Mouse (Mus musculus): ENCODE measurements around the gene Dpf3. TPM values are rescaled to one million over a fixed set of nuclear protein-coding genes. Genes with fewer than 3 reads are reported as not detected.
A peak's percentile ranks its signal among the peaks of the same experiment; 100 is the strongest.

Gene Dpf3
- 4.0 TPM in 2 replicates for polyA plus RNA-seq (2012; rRNA removed)

GRCm38 (mm10) chr12:83487476-83487991 is at the start of gene Dpf3:
Gene Dpf3, minus strand, starts transcription at chr12:83487716.
- Histone ChIP-seq H3K4me3 (ENCODE audit: insufficient read depth, low read depth, low read length) (peak within 1 kb of the TSS; percentile 66), H3K27me3 (replicated peaks; ENCODE audit: control insufficient read depth, insufficient read depth, low read length) (no peaks in the 10 kb centered on the region), H3K27ac (ENCODE audit: insufficient read depth, low read depth, low read length) (peak within 1 kb of the TSS; percentile 36), H3K36me3 (ENCODE audit: control insufficient read depth, insufficient read depth, low read length) (no peaks in the 10 kb centered on the region), H3K4me1 (ENCODE audit: control insufficient read depth, insufficient read depth, low read length) (no peaks in the 10 kb centered on the region)
- WGBS: under 1% methylated on average over 31 of the region's 31 CpGs
- DNase-seq: peak; percentile 100
- no peak for TF ChIP-seq POLR2A (IDR thresholded peaks at IDR 0.05; ENCODE audit: low read depth, low read length)

GRCm38 (mm10) chr12:83536039-83536438 is 48.5 kb upstream of the Dpf3 start:
- H3K27me3 ChIP-seq (replicated peaks; ENCODE audit: control insufficient read depth, insufficient read depth, low read length): no peaks in the 10 kb centered on the region
- 73% methylated on average over 9 of the region's 9 CpGs for WGBS
- no peaks in the 10 kb centered on the region for H3K36me3 ChIP-seq (ENCODE audit: control insufficient read depth, insufficient read depth, low read length)
- TF ChIP-seq CTCF (conservative IDR thresholded peaks at IDR 0.05; ENCODE audit: insufficient read depth, insufficient read length, low read depth, low read length) (no peak), POLR2A (IDR thresholded peaks at IDR 0.05; ENCODE audit: low read depth, low read length) (no peak)
- no peaks in the 10 kb centered on the region for H3K4me1 ChIP-seq (ENCODE audit: control insufficient read depth, insufficient read depth, low read length)
- no peak overlapping the region for H3K4me3 ChIP-seq (ENCODE audit: insufficient read depth, low read depth, low read length)
- no peak overlapping the region for H3K27ac ChIP-seq (ENCODE audit: insufficient read depth, low read depth, low read length)
- DNase-seq: no peak

- no peak for TF ChIP-seq CTCF (conservative IDR thresholded peaks at IDR 0.05; ENCODE audit: insufficient read depth, insufficient read length, low read depth, low read length)
- Histone ChIP-seq H3K27me3 (replicated peaks; ENCODE audit: control insufficient read depth, insufficient read depth, low read length) (no peaks in the 10 kb centered on the region), H3K27ac (ENCODE audit: insufficient read depth, low read depth, low read length) (no peak overlapping the region), H3K4me1 (ENCODE audit: control insufficient read depth, insufficient read depth, low read length) (no peaks in the 10 kb centered on the region), H3K4me3 (ENCODE audit: insufficient read depth, low read depth, low read length) (no peak overlapping the region), H3K36me3 (ENCODE audit: control insufficient read depth, insufficient read depth, low read length) (no peaks in the 10 kb centered on the region)
- WGBS: 91% methylated on average over 11 of the region's 11 CpGs
- no peak for DNase-seq
Observed at GRCm38 (mm10) chr12:83535428-83535827, 47.9 kb upstream of the Dpf3 start.

- Histone ChIP-seq H3K4me1 (ENCODE audit: control insufficient read depth, insufficient read depth, low read length) (no peaks in the 10 kb centered on the region), H3K4me3 (ENCODE audit: insufficient read depth, low read depth, low read length) (no peak overlapping the region), H3K27ac (ENCODE audit: insufficient read depth, low read depth, low read length) (no peak overlapping the region), H3K36me3 (ENCODE audit: control insufficient read depth, insufficient read depth, low read length) (no peaks in the 10 kb centered on the region), H3K27me3 (replicated peaks; ENCODE audit: control insufficient read depth, insufficient read depth, low read length) (no peaks in the 10 kb centered on the region)
- 72% methylated on average over 3 of the region's 3 CpGs for WGBS
- TF ChIP-seq POLR2A (IDR thresholded peaks at IDR 0.05; ENCODE audit: low read depth, low read length) (no peak), CTCF (conservative IDR thresholded peaks at IDR 0.05; ENCODE audit: insufficient read depth, insufficient read length, low read depth, low read length) (no peak)
- DNase-seq: no peak
Observed at GRCm38 (mm10) chr12:83534190-83534589, 46.7 kb upstream of the Dpf3 start.

- no peak overlapping the region for H3K4me3 ChIP-seq (ENCODE audit: insufficient read depth, low read depth, low read length)
- DNase-seq: no peak
- no peak overlapping the region for H3K27ac ChIP-seq (ENCODE audit: insufficient read depth, low read depth, low read length)
- no peaks in the 10 kb centered on the region for H3K27me3 ChIP-seq (replicated peaks; ENCODE audit: control insufficient read depth, insufficient read depth, low read length)
- 76% methylated on average over 3 of the region's 3 CpGs for WGBS
- no peaks in the 10 kb centered on the region for H3K36me3 ChIP-seq (ENCODE audit: control insufficient read depth, insufficient read depth, low read length)
- no peak for TF ChIP-seq CTCF (conservative IDR thresholded peaks at IDR 0.05; ENCODE audit: insufficient read depth, insufficient read length, low read depth, low read length)
- H3K4me1 ChIP-seq (ENCODE audit: control insufficient read depth, insufficient read depth, low read length): no peaks in the 10 kb centered on the region
Observed at GRCm38 (mm10) chr12:83532966-83533365, 45.5 kb upstream of the Dpf3 start.

GRCm38 (mm10) chr12:83531992-83532391 is 44.5 kb upstream of the Dpf3 start:
- Histone ChIP-seq H3K36me3 (ENCODE audit: control insufficient read depth, insufficient read depth, low read length) (no peaks in the 10 kb centered on the region), H3K4me1 (ENCODE audit: control insufficient read depth, insufficient read depth, low read length) (no peaks in the 10 kb centered on the region), H3K27ac (ENCODE audit: insufficient read depth, low read depth, low read length) (no peak overlapping the region), H3K4me3 (ENCODE audit: insufficient read depth, low read depth, low read length) (no peak overlapping the region), H3K27me3 (replicated peaks; ENCODE audit: control insufficient read depth, insufficient read depth, low read length) (no peaks in the 10 kb centered on the region)
- no peak for DNase-seq
- 82% methylated on average over 6 of the region's 6 CpGs for WGBS
- no peak for TF ChIP-seq CTCF (conservative IDR thresholded peaks at IDR 0.05; ENCODE audit: insufficient read depth, insufficient read length, low read depth, low read length)
- TF ChIP-seq POLR2A (IDR thresholded peaks at IDR 0.05; ENCODE audit: low read depth, low read length): no peak

GRCm38 (mm10) chr12:83528665-83529064 is 41.1 kb upstream of the Dpf3 start:
- H3K4me1 ChIP-seq (ENCODE audit: control insufficient read depth, insufficient read depth, low read length): no peaks in the 10 kb centered on the region
- no peaks in the 10 kb centered on the region for H3K36me3 ChIP-seq (ENCODE audit: control insufficient read depth, insufficient read depth, low read length)
- no peak overlapping the region for H3K4me3 ChIP-seq (ENCODE audit: insufficient read depth, low read depth, low read length)
- DNase-seq: no peak
- 91% methylated on average over 5 of the region's 5 CpGs for WGBS
- no peaks in the 10 kb centered on the region for H3K27me3 ChIP-seq (replicated peaks; ENCODE audit: control insufficient read depth, insufficient read depth, low read length)
- TF ChIP-seq POLR2A (IDR thresholded peaks at IDR 0.05; ENCODE audit: low read depth, low read length) (no peak), CTCF (conservative IDR thresholded peaks at IDR 0.05; ENCODE audit: insufficient read depth, insufficient read length, low read depth, low read length) (no peak)
- H3K27ac ChIP-seq (ENCODE audit: insufficient read depth, low read depth, low read length): no peak overlapping the region

- no peak for DNase-seq
- no peaks in the 10 kb centered on the region for H3K27me3 ChIP-seq (replicated peaks; ENCODE audit: control insufficient read depth, insufficient read depth, low read length)
- TF ChIP-seq CTCF (conservative IDR thresholded peaks at IDR 0.05; ENCODE audit: insufficient read depth, insufficient read length, low read depth, low read length) (no peak), POLR2A (IDR thresholded peaks at IDR 0.05; ENCODE audit: low read depth, low read length) (no peak)
- 81% methylated on average over 6 of the region's 6 CpGs for WGBS
- no peaks in the 10 kb centered on the region for H3K4me1 ChIP-seq (ENCODE audit: control insufficient read depth, insufficient read depth, low read length)
- H3K27ac ChIP-seq (ENCODE audit: insufficient read depth, low read depth, low read length): no peak overlapping the region
- no peaks in the 10 kb centered on the region for H3K36me3 ChIP-seq (ENCODE audit: control insufficient read depth, insufficient read depth, low read length)
- H3K4me3 ChIP-seq (ENCODE audit: insufficient read depth, low read depth, low read length): no peak overlapping the region
Observed at GRCm38 (mm10) chr12:83527816-83528215, 40.3 kb upstream of the Dpf3 start.
